Mouse (Mus musculus): ENCODE measurements around the gene Smim6. TPM values are rescaled to one million over a fixed set of nuclear protein-coding genes. Genes with fewer than 3 reads are reported as not detected.
A peak's percentile ranks its signal among the peaks of the same experiment; 100 is the strongest.

Smim6 gene
- total and polyA plus RNA-seq, 3 experiments: 1.2 to 3.8 TPM; not detected in 1

DNA sequence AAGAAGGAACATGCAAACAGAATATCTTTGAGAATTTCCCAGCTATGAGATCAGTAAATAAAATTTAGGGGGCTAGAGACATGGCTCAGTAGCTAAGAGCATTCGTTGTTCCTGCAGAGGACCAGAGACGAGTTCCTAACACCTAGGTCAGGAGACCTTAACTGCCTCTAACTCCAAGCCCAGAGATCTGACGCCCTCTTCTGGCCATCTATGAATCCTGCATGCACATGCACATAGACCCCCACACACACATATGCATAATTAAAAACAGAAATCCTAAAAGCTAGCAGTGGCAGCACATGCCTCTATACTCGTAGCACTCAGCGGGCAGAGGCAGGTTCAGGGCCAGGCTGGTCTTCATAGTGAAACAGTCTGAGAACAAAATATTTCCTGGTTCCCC is 35.4 kb upstream of the Smim6 start:
- DNase-seq (ENCODE audit: low read depth, low spot score): peak; percentile 52
- no peak overlapping the region for H3K27ac ChIP-seq (ENCODE audit: control insufficient read depth, low read depth, low read length)
- no peaks in the 10 kb centered on the region for H3K79me2 ChIP-seq (ENCODE audit: control insufficient read depth, insufficient read depth, low read length, poor library complexity)
- no peaks in the 10 kb centered on the region for H3K27me3 ChIP-seq (ENCODE audit: control insufficient read depth in 1 of 2, insufficient read depth in 2 of 2, low read length in 2 of 2)
- H3K4me1 ChIP-seq (ENCODE audit: control insufficient read depth in 1 of 2, insufficient read depth in 2 of 2, low read length in 2 of 2): peaks cover 0 to 11% of the 10 kb centered on the region in 2 experiments; a peak in 2 of 4 replicates
- no peaks in the 10 kb centered on the region for H3K9me3 ChIP-seq (replicated peaks; ENCODE audit: insufficient read depth, low read length)
- H3K4me3 ChIP-seq (ENCODE audit: control insufficient read depth in 1 of 2, insufficient read depth in 1 of 2, low read depth in 2 of 2, low read length in 2 of 2): no peak overlapping the region
- TF ChIP-seq CTCF (IDR thresholded peaks at IDR 0.05 in 2 of 3, conservative IDR thresholded peaks at IDR 0.05 in 1 of 3; ENCODE audit: control insufficient read depth in 1 of 3, insufficient read depth in 1 of 3, low read depth in 2 of 3, low read length in 3 of 3, poor library complexity in 1 of 3, severe bottlenecking in 1 of 3) (peak; percentile 41 to 53 (median 45)), RAD21 (IDR thresholded peaks at IDR 0.05; ENCODE audit: low read depth, low read length) (peak; percentile 34), POLR2A (IDR thresholded peaks at IDR 0.05; ENCODE audit: control insufficient read depth in 1 of 2, insufficient read depth in 1 of 2, low read depth in 1 of 2, low read length in 2 of 2, poor library complexity in 1 of 2) (no peak), SMC3 (IDR thresholded peaks at IDR 0.05; ENCODE audit: low read depth, low read length) (peak; percentile 44), ZC3H11A (IDR thresholded peaks at IDR 0.05; ENCODE audit: low read depth, low read length) (peak; percentile 22), MXI1 (IDR thresholded peaks at IDR 0.05; ENCODE audit: low read depth, low read length) (no peak)
- peaks cover 0 to 7% of the 10 kb centered on the region in 2 experiments; a peak in 2 of 4 replicates for H3K36me3 ChIP-seq (ENCODE audit: control insufficient read depth in 1 of 2, insufficient read depth in 2 of 2, low read length in 2 of 2)
- no peak overlapping the region for H3K9ac ChIP-seq (ENCODE audit: control insufficient read depth, low read depth, low read length, poor library complexity, severe bottlenecking)

DNA sequence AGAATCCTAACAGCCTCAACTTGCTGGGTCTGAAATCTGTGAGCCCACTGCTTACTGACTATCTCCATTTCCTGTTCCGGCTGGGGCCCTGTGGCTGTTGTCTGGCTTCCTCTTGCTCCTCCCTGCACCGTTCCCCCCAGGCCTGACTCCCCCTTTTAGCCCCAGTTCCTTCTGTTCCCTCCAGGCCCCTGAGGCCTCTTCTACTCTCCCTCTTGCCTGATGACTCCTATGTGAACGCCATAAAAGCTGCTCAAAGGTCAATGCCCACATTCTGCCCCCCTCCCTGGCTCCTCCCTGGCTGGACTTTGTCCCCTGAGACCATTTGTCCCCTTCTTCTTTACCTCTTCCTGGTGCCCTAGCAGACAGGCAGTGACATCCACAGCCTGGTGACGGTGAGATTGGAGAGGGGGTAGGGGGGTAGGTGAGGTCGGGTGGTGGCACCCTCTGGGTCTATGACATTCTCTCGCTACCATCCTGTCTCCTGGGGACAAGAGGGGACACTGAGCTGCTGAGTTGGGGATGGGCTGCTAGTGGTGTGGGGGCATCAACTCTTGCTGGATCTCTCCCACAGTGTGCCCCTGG is 34.6 kb upstream of the Smim6 start:
- peaks cover 0 to 7% of the 10 kb centered on the region in 2 experiments; a peak in 2 of 4 replicates for H3K36me3 ChIP-seq (ENCODE audit: control insufficient read depth in 1 of 2, insufficient read depth in 2 of 2, low read length in 2 of 2)
- no peaks in the 10 kb centered on the region for H3K79me2 ChIP-seq (ENCODE audit: control insufficient read depth, insufficient read depth, low read length, poor library complexity)
- peak overlapping the region; percentile 44 for H3K9ac ChIP-seq (ENCODE audit: control insufficient read depth, low read depth, low read length, poor library complexity, severe bottlenecking)
- no peak overlapping the region for H3K4me3 ChIP-seq (ENCODE audit: control insufficient read depth in 1 of 2, insufficient read depth in 1 of 2, low read depth in 2 of 2, low read length in 2 of 2)
- peak; percentile 71 for DNase-seq (ENCODE audit: low read depth, low spot score)
- no peak overlapping the region for H3K27ac ChIP-seq (ENCODE audit: control insufficient read depth, low read depth, low read length)
- peaks cover 0 to 11% of the 10 kb centered on the region in 2 experiments; a peak in 2 of 4 replicates for H3K4me1 ChIP-seq (ENCODE audit: control insufficient read depth in 1 of 2, insufficient read depth in 2 of 2, low read length in 2 of 2)
- no peaks in the 10 kb centered on the region for H3K9me3 ChIP-seq (replicated peaks; ENCODE audit: insufficient read depth, low read length)
- TF ChIP-seq MYC (IDR thresholded peaks at IDR 0.05; ENCODE audit: low read depth, low read length): no peak
- TF ChIP-seq SIN3A (IDR thresholded peaks at IDR 0.05; ENCODE audit: low read length): no peak
- TF ChIP-seq CHD1 (IDR thresholded peaks at IDR 0.05; ENCODE audit: low read depth, low read length): no peak
- peak in 1 of 2 experiments; percentile 48; a peak in 1 of 4 replicates for TF ChIP-seq POLR2A (IDR thresholded peaks at IDR 0.05; ENCODE audit: control insufficient read depth in 1 of 2, insufficient read depth in 1 of 2, low read depth in 1 of 2, low read length in 2 of 2, poor library complexity in 1 of 2)
- 0 out of 2 replicates have a peak, but pooled peaks have one; percentile 14 for TF ChIP-seq GATA1 (IDR thresholded peaks at IDR 0.05; ENCODE audit: low read depth, low read length)
- TF ChIP-seq TAL1 (IDR thresholded peaks at IDR 0.05; ENCODE audit: low read length): no peak
- TF ChIP-seq ZNF384 (IDR thresholded peaks at IDR 0.05; ENCODE audit: low read depth, low read length): no peak
- TF ChIP-seq UBTF (IDR thresholded peaks at IDR 0.05; ENCODE audit: borderline replicate concordance, insufficient read depth, low read depth, low read length): no peak
- no peak for TF ChIP-seq ZMIZ1 (IDR thresholded peaks at IDR 0.05; ENCODE audit: low read depth, low read length)
- TF ChIP-seq ELF1 (IDR thresholded peaks at IDR 0.05; ENCODE audit: low read depth, low read length): peak; percentile 37; the same call in 1 of the 2 replicates
- peak in 1 of 2 experiments; percentile 14; a peak in 1 of 4 replicates for TF ChIP-seq EP300 (IDR thresholded peaks at IDR 0.05; ENCODE audit: low read depth in 1 of 2, low read length in 2 of 2)
- TF ChIP-seq USF1 (IDR thresholded peaks at IDR 0.05; ENCODE audit: low read depth, low read length): no peak
- TF ChIP-seq HCFC1 (IDR thresholded peaks at IDR 0.05; ENCODE audit: low read depth, low read length): peak; percentile 51; the same call in 1 of the 2 replicates
- no peak for TF ChIP-seq CTCF (IDR thresholded peaks at IDR 0.05 in 2 of 3, conservative IDR thresholded peaks at IDR 0.05 in 1 of 3; ENCODE audit: control insufficient read depth in 1 of 3, insufficient read depth in 1 of 3, low read depth in 2 of 3, low read length in 3 of 3, poor library complexity in 1 of 3, severe bottlenecking in 1 of 3)
- no peak for TF ChIP-seq KAT2A (conservative IDR thresholded peaks at IDR 0.05; ENCODE audit: low read depth, low read length)
- no peak for TF ChIP-seq E2F4 (IDR thresholded peaks at IDR 0.05; ENCODE audit: borderline replicate concordance, low read depth, low read length)
- H3K27me3 ChIP-seq (ENCODE audit: control insufficient read depth in 1 of 2, insufficient read depth in 2 of 2, low read length in 2 of 2): no peaks in the 10 kb centered on the region

All from MEL (cell line).